Mouse (Mus musculus) frontal cortex, adult 2 months (tissue): Measurements from ENCODE around the gene Megf8. TPM values are rescaled to one million over a fixed set of nuclear protein-coding genes. Genes with fewer than 3 reads are reported as not detected.

Experiments
- DNase-seq, 2 experiments: peaks; one replicate each; pipeline ENCODE4 v3.0.0; 2022; ENCODE audit warnings: low spot score in 1 of 2; ENCODE audit errors: extremely low spot score in 1 of 2
- polyA plus RNA-seq: library from polyadenylated mRNA; depleted of rRNA; stranded (reverse); fragments of >200 nt; gene quantifications from 2 replicates; pipeline ENCODE4 v1.2.3, GENCODE M21; 2012

Megf8 gene
- polyA plus RNA-seq, 1 experiment = 67.0 TPM

DNA sequence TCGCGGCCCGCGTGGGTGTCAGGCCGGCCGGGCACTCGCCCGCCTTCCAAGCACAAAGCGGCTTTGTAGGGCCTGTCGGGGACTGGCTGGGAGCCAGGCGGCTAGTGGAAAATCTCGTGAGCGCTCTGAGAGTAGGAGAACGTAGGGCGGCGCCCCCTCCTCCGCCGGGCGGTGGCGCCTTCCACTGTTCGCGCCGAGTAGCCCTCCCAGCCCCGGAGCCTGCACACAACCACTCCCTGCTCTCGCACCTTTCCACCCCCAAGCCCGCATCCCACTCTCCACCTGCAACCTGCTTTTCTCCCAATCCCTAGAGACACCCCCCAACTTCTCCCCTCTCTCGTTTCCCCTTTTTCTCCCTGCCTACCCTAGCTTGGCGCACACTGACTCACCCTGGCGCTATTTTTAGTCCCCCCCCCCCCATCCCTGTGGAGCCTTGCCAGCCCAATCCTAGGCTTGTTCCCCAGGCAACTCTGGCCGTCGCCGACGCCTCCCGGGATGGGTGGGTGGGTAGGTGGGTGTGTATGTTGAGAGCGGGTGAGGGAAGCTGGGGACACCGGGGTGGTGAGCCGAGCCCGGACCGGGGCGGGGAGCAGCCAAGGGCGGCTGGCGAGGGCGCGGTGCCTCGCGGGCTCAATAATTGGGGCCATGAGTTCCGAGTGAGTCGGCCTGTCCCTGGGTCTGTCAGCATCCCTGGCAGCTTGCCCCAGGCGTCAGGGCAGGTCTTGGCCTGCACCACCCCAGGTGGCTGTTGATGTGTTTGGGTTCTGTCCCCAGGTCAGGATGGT lies 37.7 kb upstream of the Megf8 start:
- DNase-seq = peak; percentile 82 to 90

DNA sequence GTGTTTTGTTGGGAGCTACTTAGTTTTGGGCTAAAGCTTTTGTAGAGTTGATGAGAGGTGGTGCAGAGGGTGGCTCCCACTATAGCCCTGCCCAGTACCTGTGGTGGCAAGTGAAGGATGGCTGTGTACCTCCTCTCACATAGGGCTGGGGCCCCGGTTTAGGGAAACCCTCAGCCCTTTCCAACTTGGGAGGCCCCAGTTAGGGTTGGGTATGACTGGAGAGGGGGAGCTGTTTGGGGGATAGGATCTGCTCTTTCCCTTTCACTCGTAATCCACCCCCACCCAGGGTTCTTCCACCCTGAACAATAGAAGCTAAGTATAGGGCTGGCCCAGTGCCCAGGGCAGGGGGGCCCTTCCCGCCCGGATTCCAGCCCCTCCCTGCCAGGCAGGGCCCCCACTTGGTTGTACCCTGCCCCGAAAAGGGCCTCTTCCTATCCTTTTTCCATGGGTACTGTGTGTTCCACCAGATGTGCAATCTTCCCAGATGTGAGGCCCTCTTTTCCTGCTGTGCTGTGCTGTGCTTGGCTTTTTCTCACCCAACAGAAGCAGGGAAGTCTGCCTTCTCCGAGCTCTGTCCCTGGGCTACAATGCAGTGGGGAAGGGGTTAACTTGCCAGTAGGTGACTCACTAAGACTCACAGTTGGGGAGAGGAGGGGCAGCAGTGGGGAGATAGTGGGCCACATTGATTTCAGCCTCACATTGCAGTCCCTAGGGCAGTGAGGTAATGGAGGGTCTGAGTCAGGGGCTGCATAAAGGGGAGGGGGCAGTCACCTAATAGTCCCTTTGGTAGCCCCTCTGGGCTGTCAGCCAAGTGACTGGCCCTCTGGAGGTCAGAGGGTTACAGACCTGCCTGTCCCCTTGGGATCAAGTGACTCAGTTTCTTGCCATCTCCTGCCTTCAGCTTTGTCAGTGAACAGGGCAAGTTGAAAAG lies 36.8 kb upstream of the Megf8 start:
- no peak for DNase-seq

DNA sequence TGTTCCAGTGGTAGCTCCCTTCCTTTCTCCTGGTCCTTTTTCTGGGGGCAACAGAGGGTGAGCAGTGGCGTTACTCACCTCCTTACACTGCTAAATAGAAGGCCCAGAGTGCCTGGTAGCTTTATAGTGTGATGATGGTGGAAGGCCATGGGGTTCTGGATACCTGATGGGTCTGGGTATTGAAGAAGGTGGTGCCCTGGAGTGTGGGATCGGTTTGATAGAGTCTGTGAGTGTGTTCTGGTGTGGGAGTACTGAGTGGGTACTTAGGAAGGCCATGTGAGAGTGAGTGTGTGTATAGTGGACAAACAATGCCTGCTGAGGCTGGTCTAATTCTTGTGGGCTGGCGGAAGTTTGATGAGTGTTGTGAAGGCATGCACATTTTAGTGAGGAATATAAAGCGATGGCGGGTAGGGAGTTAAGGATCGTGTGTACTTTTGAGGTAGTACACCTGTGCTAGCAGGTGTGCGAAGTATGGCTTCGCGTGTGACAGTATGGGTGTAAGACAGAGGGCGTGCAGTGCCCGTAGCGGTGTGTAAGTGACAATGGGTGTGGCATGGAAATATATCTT lies 35.7 kb upstream of the Megf8 start:
- no peak for DNase-seq

DNA sequence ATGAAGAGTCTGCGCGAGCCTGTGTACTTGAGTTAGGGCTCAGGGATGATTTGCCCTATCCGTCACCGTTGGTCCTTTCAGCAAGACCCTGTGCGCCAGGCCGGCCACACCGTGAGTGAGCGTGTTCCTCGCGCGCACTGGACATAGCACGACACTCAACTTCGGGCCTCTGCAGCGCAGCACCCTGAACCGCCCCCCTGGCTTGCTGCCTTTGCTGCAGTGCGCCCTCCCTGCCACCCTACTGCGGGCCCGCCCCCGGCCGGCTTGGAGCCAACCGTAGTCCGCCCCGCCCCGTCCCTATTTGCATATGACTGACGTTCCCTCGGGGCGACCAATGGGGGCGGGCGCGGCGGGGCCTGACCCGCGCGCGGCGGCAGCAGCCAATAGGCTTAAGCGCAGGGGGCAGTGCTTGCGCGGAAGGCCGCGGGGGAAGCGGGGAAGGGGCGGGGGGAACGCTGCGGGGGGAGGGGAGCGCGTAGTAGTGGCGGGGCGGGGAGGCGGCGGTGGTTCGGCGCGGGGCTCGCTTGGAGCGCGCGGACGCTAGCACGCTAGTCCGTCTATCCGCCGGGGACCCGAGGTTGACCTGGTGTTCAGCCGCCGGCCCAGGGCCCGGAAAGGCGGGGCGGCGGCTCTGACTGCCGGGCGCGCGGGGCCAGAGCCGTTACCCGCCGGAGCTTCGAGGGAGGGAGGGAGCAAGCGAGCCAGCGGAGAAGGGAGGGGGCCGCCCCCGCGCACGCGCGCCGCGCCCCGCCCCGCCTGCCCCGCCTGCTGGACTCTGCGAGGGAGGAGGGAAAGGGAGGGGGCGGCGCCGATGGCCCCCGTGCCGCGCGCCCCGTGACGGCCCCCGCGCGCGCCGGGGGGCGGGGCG lies 35.0 kb upstream of the Megf8 start:
- peak; percentile 91 to 97 for DNase-seq

DNA sequence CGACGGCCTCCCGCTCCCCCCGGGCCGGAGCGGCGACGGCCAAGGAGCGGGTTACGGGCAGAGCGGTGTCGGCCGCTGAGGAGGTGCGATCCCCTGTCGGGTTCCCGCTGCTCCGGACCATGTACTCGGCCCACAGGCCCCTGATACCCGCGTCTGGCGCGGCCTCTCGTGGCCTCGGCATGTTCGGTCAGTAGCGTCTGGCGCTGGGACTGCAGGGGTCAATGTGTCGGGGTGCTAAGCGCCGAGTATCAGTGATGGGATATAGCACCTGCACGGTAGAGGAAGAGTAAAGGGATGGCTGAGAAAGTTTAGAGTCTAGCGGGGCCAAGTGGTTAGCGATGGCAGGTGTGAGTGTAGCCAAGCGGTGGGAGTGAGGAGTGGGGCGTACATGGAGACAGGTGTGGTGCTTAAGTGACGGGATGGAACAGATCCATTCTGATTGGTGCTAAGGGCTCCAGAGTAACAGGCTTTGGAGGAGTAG lies 34.2 kb upstream of the Megf8 start:
- no peak for DNase-seq

DNA sequence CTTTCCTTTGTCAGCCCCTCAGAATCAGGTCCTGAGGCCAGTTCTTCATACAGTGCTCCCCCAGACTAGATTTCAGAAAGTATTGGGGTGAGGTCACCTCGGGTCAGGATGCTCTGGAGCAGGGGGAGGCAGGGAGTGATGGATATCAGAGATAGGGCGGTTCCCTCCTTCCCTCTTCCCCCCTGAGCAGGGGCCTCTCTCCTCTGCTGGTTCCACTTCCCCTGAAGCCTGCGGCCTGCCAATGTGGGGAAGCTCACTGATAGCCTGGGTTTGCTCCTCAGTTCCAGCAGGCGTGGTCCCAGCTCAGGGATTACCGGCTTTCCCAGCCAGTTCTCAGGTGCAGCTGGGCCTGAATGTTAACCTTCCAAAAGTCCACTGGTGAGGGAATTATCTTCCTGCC lies 33.3 kb upstream of the Megf8 start:
- DNase-seq = no peak

DNA sequence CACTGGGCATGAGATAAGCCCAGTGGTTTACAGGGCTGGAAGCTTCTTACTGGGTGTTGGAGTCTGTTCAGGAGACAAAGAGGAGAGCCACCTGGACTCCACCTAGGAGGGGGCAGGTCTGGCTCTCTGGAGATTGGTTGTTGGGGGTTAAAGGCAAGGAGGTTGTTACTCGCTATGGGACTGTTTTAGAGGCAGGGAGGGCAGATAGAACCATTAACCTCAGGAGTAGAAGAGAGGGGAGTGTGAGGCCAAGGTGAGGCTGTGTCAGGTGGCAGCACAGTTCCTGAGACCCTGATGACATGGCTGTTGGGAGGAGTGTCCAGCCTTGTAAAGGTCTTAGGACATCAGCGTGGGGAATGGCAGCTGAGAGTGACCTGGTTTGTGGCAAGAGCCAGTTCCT lies 32.8 kb upstream of the Megf8 start:
- no peak for DNase-seq

DNA sequence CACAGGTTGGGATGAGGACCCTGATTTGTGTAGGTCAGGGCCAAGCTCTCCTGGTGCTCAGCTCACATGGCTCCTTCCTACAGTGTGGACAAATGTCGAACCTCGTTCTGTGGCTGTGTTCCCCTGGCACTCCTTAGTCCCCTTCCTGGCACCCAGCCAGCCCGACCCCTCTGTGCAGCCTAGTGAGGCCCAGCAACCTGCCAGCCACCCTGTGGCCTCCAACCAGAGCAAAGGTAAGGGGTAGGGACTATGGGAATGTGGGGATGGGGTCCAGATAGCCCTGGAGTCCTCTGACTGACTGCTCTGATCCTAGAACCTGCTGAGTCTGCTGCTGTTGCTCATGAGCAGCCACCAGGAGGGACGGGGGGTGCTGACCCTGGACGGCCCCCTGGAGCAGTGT lies 32.2 kb upstream of the Megf8 start:
- no peak for DNase-seq

DNA sequence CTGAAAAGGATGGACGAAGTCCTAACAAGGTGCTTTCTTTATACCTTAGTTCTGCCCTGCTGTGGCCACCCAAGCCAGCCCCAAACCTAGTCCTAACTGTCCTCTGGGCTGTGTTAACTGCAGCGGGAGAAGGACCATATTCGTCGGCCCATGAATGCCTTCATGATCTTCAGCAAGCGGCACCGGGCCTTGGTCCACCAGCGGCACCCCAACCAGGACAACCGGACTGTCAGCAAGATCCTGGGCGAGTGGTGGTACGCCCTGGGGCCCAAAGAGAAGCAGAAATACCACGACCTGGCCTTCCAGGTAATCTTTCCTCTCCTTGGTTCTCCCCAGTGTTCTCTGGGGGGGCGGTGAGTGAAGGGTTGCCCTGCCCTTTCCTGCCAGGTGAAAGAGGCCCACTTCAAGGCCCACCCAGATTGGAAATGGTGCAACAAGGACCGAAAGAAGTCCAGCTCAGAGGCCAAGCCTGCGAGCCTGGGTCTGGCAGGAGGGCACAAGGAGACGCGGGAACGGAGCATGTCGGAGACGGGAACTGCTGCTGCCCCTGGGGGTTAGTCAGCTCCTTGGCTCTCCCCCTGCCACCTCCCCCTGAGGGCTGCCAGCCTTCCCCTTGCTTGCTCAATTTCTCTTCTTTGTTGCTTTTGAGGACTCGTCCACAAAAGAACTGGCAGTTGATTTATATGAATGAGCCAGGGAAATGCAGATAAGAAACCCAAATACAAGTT lies 31.3 kb upstream of the Megf8 start:
- DNase-seq = no peak

DNA sequence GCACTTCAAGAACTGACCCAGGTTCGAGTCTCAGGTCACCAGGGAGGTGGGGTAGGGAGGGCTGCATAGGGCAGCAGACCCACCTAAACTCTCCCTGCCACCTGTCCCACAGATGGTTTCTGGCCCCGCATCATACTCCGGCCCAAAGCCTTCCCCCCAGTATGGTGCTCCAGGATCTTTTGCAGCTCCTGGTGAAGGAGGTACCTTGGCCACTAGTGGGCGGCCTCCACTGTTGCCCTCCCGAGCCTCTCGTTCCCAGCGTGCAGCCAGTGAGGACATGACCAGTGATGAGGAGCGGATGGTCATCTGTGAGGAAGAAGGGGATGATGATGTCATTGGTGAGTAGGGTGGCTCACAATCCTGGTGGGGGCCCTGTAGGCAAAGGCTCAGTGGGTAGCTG lies 30.0 kb upstream of the Megf8 start:
- DNase-seq = no peak

DNA sequence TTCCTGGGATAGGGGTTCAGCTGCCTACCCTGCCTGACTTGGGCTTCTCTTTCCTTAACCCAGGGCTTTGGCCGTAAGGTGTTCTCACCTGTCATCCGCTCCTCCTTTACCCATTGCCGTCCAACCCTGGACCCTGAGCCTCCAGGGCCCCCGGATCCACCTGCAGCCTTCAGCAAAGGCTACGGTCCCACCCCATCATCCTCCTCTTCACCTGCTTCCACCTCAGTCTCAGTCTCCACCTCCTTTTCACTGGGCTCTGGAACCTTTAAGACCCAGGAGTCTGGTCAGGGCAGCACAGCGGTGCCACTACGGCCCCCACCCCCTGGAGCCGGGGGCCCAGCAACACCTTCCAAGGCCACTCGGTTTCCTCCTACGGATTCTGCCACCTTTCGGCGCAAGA lies 29.0 kb upstream of the Megf8 start:
- no peak for DNase-seq

DNA sequence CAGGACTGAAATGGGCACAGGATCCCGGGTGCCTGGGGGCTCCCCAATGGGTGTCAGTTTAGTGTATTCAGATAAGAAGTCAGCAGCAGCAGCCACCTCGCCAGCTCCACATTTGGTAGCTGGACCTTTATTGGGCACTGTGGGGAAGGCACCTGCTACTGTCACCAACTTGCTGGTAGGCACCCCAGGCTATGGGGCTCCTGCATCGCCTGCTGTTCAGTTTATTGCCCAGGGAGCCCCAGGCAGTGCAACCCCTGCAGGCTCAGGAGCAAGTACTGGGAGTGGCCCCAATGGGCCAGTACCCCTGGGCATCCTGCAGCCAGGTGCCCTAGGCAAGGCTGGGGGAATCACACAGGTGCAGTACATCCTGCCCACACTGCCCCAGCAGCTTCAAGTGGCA lies 28.2 kb upstream of the Megf8 start:
- DNase-seq = no peak

DNA sequence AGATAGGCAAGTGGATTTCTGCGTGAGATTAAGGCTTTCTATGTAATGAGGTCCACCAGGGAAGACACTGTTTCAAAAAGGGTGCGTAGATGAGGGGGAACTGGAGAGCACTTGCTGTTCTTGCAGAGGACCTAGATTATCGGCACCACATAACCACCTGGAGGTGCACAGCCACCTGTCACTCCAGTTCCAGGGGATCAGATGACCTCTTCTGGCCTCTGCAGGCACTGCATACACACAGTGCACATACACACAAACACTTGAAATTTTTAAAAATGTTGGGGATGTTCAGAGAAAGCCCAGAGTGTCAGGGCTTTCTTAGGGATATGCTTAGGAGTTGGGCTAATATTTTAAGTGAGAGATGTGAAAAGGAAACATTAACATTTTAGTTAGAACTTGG lies 27.0 kb upstream of the Megf8 start:
- no peak for DNase-seq

DNA sequence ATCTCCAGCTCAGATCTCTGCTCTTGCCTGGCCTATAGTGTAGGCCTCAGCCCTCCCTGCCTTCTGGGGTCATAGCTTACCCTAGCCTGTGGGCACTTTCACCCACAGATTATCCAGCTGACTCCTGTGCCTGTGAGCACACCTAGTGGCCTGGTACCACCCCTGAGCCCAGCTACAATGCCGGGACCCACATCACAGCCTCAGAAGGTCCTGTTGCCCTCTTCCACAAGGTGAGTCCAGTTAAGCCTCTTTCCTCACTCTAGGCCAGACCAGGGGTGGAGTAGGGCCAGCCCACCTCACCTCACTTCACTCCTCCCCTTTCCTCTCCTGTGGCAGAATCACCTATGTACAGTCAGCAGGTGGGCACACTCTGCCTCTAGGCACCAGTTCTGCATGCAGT lies 26.5 kb upstream of the Megf8 start:
- DNase-seq = no peak

DNA sequence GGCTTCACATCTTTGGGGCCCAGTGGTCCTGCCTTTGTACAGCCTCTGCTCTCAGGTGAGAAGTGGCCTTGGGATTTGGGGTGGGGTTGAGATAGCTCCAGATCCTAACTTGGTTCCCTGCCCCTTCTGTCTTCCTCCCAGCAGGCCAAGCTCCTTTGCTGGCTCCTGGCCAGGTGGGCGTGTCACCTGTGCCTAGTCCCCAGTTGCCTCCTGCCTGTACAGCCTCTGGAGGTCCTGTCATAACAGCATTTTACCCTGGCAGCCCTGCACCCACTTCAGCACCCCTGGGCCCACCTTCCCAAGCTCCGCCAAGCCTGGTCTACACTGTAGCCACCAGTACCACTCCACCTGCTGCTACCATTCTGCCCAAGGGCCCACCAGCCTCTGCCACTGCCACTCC lies 26.1 kb upstream of the Megf8 start:
- no peak for DNase-seq

DNA sequence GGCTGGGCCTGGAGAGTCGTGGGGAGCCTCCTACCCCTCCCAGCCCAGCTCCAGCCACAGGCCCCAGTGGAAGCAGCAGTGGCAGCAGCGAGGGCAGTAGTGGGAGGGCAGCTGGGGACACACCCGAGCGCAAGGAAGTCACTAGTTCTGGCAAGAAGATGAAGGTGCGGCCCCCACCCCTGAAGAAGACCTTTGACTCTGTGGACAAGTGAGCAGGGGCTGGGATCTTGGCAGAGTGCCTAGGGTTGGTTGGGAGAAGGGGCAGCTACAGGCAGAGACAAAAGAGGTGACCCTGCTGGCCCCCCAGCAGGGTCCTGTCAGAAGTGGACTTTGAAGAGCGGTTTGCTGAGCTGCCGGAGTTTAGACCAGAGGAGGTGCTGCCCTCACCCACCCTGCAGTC lies 24.9 kb upstream of the Megf8 start:
- no peak for DNase-seq

DNA sequence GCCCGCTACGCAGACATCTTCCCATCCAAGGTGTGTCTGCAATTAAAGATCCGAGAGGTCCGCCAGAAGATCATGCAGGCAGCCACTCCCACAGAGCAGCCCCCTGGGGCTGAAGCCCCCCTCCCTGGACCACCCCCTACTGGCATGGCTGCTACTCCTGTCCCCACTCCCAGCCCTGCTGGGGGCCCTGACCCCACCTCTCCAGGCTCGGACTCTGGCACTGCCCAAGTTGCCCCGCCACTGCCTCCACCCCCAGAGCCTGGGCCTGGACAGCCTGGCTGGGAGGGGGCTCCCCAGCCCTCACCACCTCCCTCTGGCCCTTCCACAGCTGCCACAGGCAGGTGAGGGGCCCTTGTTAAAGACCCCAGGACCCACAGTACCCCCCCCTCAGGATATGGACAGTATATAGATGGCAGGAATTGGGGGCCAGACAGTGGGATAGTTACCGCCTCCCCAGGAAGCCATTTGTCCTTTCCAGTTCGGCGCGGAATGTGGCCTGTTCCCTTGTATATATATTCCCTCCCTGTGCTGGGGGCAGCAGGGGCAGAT lies 23.7 kb upstream of the Megf8 start:
- DNase-seq = no peak

DNA sequence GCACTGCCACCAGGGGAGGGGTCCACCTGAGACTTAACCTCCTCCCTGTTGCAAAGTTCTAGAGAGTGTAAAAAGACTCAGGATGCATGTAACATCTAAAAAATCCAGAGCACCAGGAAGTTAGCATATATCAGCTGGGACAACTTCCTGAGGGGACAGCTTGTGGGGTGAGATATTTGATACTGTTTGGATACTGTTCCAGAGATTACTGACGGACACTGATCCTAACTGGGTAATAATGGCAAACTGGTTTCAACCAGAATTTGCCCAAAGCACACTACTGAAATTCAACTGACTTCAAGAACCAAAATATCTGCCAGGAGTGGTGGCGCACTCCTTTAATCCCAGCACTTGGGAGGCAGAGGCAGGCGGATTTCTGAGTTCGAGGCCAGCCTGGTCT lies 22.5 kb upstream of the Megf8 start:
- DNase-seq = no peak

DNA sequence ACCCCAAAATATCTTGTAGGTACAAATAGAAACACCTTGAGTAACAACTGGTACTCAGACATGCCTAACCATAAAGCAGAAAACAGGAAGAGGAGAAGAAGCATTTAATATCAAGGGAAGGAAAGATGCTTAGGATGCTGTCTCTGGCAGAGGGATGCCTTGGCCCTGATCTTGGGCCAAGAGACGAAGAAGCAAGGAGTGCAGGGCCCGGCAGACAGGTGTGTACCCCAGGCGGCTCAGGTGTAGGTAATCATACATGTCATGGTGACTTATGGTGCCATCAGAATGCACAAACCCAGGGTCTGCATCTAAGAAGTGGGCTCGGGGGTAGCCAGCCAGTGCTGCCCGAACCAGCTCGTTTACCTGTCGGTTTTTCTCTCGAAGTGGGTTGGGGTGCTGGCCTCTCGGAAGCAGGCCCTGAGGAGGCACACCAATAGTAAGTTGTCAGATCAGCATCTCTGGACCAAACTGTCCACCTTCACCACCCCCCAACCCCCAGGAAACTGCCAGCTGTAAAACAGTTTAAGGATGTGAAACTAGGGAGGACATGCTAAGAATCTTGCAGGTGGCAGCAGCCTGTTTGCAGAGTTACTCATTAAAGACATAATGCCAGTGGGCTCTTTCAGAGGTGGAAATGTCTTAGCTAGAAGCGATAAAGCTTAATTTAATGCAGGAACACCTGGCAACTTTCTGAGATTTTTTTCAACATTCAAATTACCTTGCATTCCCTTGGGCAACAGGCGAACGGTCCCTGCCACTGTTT lies 21.8 kb upstream of the Megf8 start:
- no peak for DNase-seq
